Mouse (Mus musculus): ENCODE data around the gene Trim41. TPM values are rescaled to one million over a fixed set of nuclear protein-coding genes. Genes with fewer than 3 reads are reported as not detected.
"Not testable (repeated sequence)": the region's sequence is repeated elsewhere in the genome, so short reads cannot be mapped to it uniquely, and the experiment has no call there.

The Trim41 gene
- polyA plus RNA-seq, 1 experiment from 2014 or later = 6.1 TPM

DNA sequence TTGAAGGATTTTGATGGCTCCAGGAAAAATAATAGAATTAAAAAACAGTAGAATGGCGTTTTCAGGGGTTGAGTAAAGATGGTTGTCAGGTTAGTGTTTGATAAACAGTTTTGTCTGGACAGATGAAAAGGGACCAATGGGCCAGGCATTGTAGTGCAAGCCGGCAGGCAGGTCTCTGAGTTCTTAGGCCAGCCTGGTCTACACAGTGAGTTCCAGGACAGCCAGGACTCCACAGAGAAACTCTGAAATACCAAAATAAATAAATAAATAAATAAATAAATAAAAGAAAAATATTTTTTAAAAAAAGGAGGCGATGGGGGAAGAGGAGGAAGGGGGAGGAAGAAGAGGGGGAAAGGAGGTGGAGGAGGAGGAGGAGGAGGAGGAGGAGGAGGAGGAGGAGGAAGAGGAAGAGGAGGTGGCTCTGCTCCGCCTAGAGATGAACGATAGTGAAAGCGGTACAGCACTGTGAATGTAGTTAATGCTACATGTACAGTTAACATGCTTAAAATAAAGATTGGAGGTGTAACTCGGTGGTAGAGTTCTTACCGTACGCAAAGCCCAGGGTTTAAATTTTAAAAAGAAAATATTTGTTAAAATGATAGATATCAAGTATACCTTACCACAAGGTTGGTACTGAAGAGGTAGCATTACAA lies 16.1 kb upstream of the Trim41 start:
- Histone ChIP-seq H3K4me3 (ENCODE audit: low read length) (peak overlapping the region; percentile 50), H3K27me3 (ENCODE audit: control insufficient read depth, insufficient read depth, low read length) (peaks cover 4% of the 10 kb centered on the region; the same call in 1 of the 2 replicates), H3K4me1 (ENCODE audit: control insufficient read depth, insufficient read depth, low read length) (no peaks in the 10 kb centered on the region), H3K9me3 (ENCODE audit: control insufficient read depth, low read length) (no peaks in the 10 kb centered on the region), H3K27ac (ENCODE audit: low read depth, low read length) (no peak overlapping the region), H3K9ac (ENCODE audit: low read depth, low read length) (no peak overlapping the region), H3K36me3 (ENCODE audit: control insufficient read depth, insufficient read depth, low read length) (no peaks in the 10 kb centered on the region), H3K4me2 (replicated peaks; ENCODE audit: low read depth, low read length) (peak overlapping the region; percentile 43)
- ATAC-seq (ENCODE audit: low FRiP score, low TSS enrichment) = 0 out of 2 replicates have a peak, but pooled peaks have one; percentile 1
- 41% methylated on average over 9 of the region's 9 CpGs for WGBS

GRCm38 (mm10) chr11:48831273-48831672 lies 14.1 kb upstream of the Trim41 start:
- H3K9ac ChIP-seq (ENCODE audit: low read depth, low read length) = no peak overlapping the region
- no peak overlapping the region for H3K4me2 ChIP-seq (replicated peaks; ENCODE audit: low read depth, low read length)
- no peak overlapping the region for H3K27ac ChIP-seq (ENCODE audit: low read depth, low read length)
- WGBS = 75% methylated on average over 2 of the region's 2 CpGs
- H3K4me3 ChIP-seq (ENCODE audit: low read length) = no peak overlapping the region
- H3K36me3 ChIP-seq (ENCODE audit: control insufficient read depth, insufficient read depth, low read length) = no peaks in the 10 kb centered on the region
- H3K4me1 ChIP-seq (ENCODE audit: control insufficient read depth, insufficient read depth, low read length) = no peaks in the 10 kb centered on the region
- H3K9me3 ChIP-seq (ENCODE audit: control insufficient read depth, low read length) = no peaks in the 10 kb centered on the region
- ATAC-seq (ENCODE audit: low FRiP score, low TSS enrichment) = no peak
- H3K27me3 ChIP-seq (ENCODE audit: control insufficient read depth, insufficient read depth, low read length) = peaks cover 3% of the 10 kb centered on the region; the same call in 1 of the 2 replicates

GRCm38 (mm10) chr11:48830279-48830678 lies 13.1 kb upstream of the Trim41 start:
- Histone ChIP-seq H3K4me1 (ENCODE audit: control insufficient read depth, insufficient read depth, low read length) (no peaks in the 10 kb centered on the region), H3K9ac (ENCODE audit: low read depth, low read length) (no peak overlapping the region), H3K27me3 (ENCODE audit: control insufficient read depth, insufficient read depth, low read length) (no peaks in the 10 kb centered on the region), H3K4me2 (replicated peaks; ENCODE audit: low read depth, low read length) (no peak overlapping the region), H3K36me3 (ENCODE audit: control insufficient read depth, insufficient read depth, low read length) (no peaks in the 10 kb centered on the region), H3K4me3 (ENCODE audit: low read length) (no peak overlapping the region), H3K27ac (ENCODE audit: low read depth, low read length) (no peak overlapping the region), H3K9me3 (ENCODE audit: control insufficient read depth, low read length) (no peaks in the 10 kb centered on the region)
- 69% methylated on average over 2 of the region's 2 CpGs for WGBS
- no peak for ATAC-seq (ENCODE audit: low FRiP score, low TSS enrichment)

DNA sequence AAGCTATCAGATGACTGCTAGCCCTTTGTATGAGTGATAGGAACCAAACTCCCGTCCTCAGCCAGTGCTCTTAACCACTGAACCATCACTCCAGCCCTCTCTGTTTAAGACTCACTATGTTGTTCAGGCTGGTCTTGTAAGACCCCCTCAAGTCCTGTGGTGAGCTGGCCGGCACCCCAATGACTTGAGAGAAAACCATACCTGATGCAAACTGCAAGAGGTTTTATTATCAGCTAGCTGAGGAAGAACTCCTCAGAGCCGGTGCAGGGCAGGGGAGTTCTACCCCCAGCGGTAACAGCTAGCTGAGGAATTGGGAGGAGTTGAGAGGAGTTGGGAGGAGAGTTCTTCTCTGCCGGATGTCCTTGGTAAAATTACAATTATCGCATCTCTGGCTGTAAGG lies 10.8 kb upstream of the Trim41 start:
- Histone ChIP-seq H3K4me3 (ENCODE audit: low read length) (no peak overlapping the region), H3K4me1 (ENCODE audit: control insufficient read depth, insufficient read depth, low read length) (0 out of 2 replicates have a peak, but pooled peaks cover 2% of the 10 kb centered on the region), H3K4me2 (replicated peaks; ENCODE audit: low read depth, low read length) (no peak overlapping the region), H3K27ac (ENCODE audit: low read depth, low read length) (no peak overlapping the region), H3K9ac (ENCODE audit: low read depth, low read length) (no peak overlapping the region), H3K9me3 (ENCODE audit: control insufficient read depth, low read length) (no peaks in the 10 kb centered on the region), H3K27me3 (ENCODE audit: control insufficient read depth, insufficient read depth, low read length) (peaks cover 5% of the 10 kb centered on the region; the same call in 1 of the 2 replicates), H3K36me3 (ENCODE audit: control insufficient read depth, insufficient read depth, low read length) (no peaks in the 10 kb centered on the region)
- no peak for ATAC-seq (ENCODE audit: low FRiP score, low TSS enrichment)
- WGBS = 66% methylated on average over 6 of the region's 6 CpGs

- Histone ChIP-seq H3K9ac (ENCODE audit: low read depth, low read length) (peak overlapping the region; percentile 58; the same call in 1 of the 2 replicates), H3K4me1 (ENCODE audit: control insufficient read depth, insufficient read depth, low read length) (0 out of 2 replicates have a peak, but pooled peaks cover 2% of the 10 kb centered on the region), H3K27ac (ENCODE audit: low read depth, low read length) (peak overlapping the region; percentile 62; the same call in 1 of the 2 replicates), H3K4me3 (ENCODE audit: low read length) (peak overlapping the region; percentile 44), H3K36me3 (ENCODE audit: control insufficient read depth, insufficient read depth, low read length) (no peaks in the 10 kb centered on the region), H3K9me3 (ENCODE audit: control insufficient read depth, low read length) (no peaks in the 10 kb centered on the region), H3K27me3 (ENCODE audit: control insufficient read depth, insufficient read depth, low read length) (peaks cover 5% of the 10 kb centered on the region; the same call in 1 of the 2 replicates), H3K4me2 (replicated peaks; ENCODE audit: low read depth, low read length) (peak overlapping the region; percentile 62)
- 0% methylated on average over 6 of the region's 6 CpGs for WGBS
- ATAC-seq (ENCODE audit: low FRiP score, low TSS enrichment) = peak; percentile 37
Observed at GRCm38 (mm10) chr11:48826752-48827096, 9.6 kb upstream of the Trim41 start.

- H3K9me3 ChIP-seq (ENCODE audit: control insufficient read depth, low read length); H3K4me1 ChIP-seq (ENCODE audit: control insufficient read depth, insufficient read depth, low read length); H3K27me3 ChIP-seq (ENCODE audit: control insufficient read depth, insufficient read depth, low read length); H3K36me3 ChIP-seq (ENCODE audit: control insufficient read depth, insufficient read depth, low read length): not testable (repeated sequence)
- peak within 1 kb of the TSS; percentile 58; the same call in 1 of the 2 replicates for H3K9ac ChIP-seq (ENCODE audit: low read depth, low read length)
- peak within 1 kb of the TSS; percentile 47 for H3K4me3 ChIP-seq (ENCODE audit: low read length)
- H3K4me2 ChIP-seq (replicated peaks; ENCODE audit: low read depth, low read length) = peak within 1 kb of the TSS; percentile 62
- peak; percentile 84 for ATAC-seq (ENCODE audit: low FRiP score, low TSS enrichment)
- under 1% methylated on average over 43 of the region's 92 CpGs for WGBS
- peak within 1 kb of the TSS; percentile 62; the same call in 1 of the 2 replicates for H3K27ac ChIP-seq (ENCODE audit: low read depth, low read length)
Observed at GRCm38 (mm10) chr11:48825979-48826751, 9.0 kb upstream of the Trim41 start, which contains the start of the genes Trim7 and Gm12184. TSS of gene Trim7 (plus strand) at chr11:48826140. TSS of gene Gm12184 (minus strand) at chr11:48826655.

DNA sequence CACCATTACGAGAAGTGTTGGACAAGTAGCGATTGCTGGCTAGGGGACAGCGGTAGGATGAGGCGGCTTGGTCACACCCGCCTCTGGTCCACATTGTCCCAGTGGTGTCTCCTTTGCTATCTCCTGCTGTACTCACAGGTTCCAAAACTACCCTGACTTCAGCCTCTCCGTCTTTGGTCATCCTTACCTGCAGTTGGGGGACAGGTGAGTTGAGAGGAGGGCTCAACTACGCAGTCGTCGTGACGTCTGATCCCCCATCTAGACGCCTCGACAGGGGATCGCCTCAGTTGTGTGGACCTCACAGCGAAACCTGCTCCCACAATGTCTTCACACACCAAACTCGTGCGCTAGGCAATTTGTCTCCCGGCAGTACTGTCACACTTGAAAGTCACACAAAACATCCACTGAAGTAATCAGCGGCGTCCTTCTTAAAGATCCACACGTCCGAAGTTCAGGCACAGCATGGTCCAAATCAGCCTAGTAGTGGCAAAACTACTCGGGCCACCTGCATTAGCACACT lies 7.2 kb upstream of the Trim41 start:
- no peak overlapping the region for H3K27ac ChIP-seq (ENCODE audit: low read depth, low read length)
- H3K27me3 ChIP-seq (ENCODE audit: control insufficient read depth, insufficient read depth, low read length) = peaks cover 5% of the 10 kb centered on the region; the same call in 1 of the 2 replicates
- 5% methylated on average over 22 of the region's 22 CpGs for WGBS
- peak overlapping the region; percentile 47 for H3K4me3 ChIP-seq (ENCODE audit: low read length)
- H3K4me1 ChIP-seq (ENCODE audit: control insufficient read depth, insufficient read depth, low read length) = 0 out of 2 replicates have a peak, but pooled peaks cover 2% of the 10 kb centered on the region
- peak overlapping the region; percentile 72 for H3K4me2 ChIP-seq (replicated peaks; ENCODE audit: low read depth, low read length)
- H3K9ac ChIP-seq (ENCODE audit: low read depth, low read length) = peak overlapping the region; percentile 40; the same call in 1 of the 2 replicates
- no peaks in the 10 kb centered on the region for H3K36me3 ChIP-seq (ENCODE audit: control insufficient read depth, insufficient read depth, low read length)
- ATAC-seq (ENCODE audit: low FRiP score, low TSS enrichment) = no peak
- no peaks in the 10 kb centered on the region for H3K9me3 ChIP-seq (ENCODE audit: control insufficient read depth, low read length)

DNA sequence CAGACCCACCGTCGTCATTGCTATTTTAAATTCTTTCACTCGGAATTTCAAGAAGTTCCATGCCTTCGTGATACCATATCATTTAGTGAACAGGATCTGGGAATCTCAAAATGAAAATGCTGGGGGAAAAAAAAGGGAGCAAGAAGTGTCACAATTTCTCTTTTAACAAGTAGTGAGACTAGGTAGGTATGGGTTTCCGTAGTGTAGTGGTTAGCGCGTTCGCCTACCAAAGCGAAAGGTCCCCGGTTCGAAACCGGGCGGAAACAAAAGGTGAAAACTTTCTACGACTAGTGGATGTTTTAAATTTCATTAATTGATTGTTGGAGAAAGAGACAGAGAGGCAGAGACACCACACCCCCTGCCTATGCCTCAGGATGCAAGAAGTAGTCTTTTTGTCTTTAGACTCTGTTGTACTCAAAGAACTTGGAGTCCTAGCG lies 6.4 kb upstream of the Trim41 start:
- Histone ChIP-seq H3K27me3 (ENCODE audit: control insufficient read depth, insufficient read depth, low read length) (peaks cover 5% of the 10 kb centered on the region; the same call in 1 of the 2 replicates), H3K4me2 (replicated peaks; ENCODE audit: low read depth, low read length) (peak overlapping the region; percentile 72), H3K27ac (ENCODE audit: low read depth, low read length) (no peak overlapping the region), H3K9me3 (ENCODE audit: control insufficient read depth, low read length) (no peaks in the 10 kb centered on the region), H3K36me3 (ENCODE audit: control insufficient read depth, insufficient read depth, low read length) (no peaks in the 10 kb centered on the region), H3K4me3 (ENCODE audit: low read length) (peak overlapping the region; percentile 47), H3K9ac (ENCODE audit: low read depth, low read length) (peak overlapping the region; percentile 40; the same call in 1 of the 2 replicates), H3K4me1 (ENCODE audit: control insufficient read depth, insufficient read depth, low read length) (0 out of 2 replicates have a peak, but pooled peaks cover 2% of the 10 kb centered on the region)
- ATAC-seq (ENCODE audit: low FRiP score, low TSS enrichment) = 0 out of 2 replicates have a peak, but pooled peaks have one; percentile 26
- 1% methylated on average over 15 of the region's 15 CpGs for WGBS

Data from kidney, embryonic 14.5 days (tissue).